ENCODE assay signal across 7 mouse cellular contexts in the genomic region with DNA sequence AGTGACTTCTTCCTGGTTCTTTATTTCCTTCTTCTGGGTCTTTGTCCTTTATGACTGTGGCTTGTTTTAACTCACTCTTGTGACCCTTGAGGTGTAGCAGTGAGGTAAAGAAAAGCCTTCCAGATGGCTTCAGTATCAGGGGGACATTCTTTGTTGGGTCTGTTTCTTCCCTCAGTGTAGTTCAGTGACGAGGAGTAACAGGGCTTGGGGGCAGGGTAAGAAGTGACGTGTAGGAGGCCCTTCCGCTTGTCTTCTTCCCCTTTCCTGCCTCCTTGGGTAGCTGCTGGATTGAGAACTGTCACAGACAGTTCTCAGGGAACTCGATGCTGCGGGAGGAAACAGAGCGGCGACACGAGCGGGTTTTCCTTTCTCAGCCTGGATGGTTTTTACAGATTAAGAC. TPM values are rescaled to one million over a fixed set of nuclear protein-coding genes. Genes with fewer than 3 reads are reported as not detected.
DNase-seq lines count a peak whose midpoint lies in the region; ATAC-seq lines count a peak whose summit lies in the region.

No protein-coding gene starts in this region.

- H3K4me1 ChIP-seq in embryonic facial prominence, embryonic 14.5 days (ENCODE audit: control insufficient read depth, insufficient read depth, low read length): peaks cover 19% of the 10 kb centered on the region
- H3K4me1 ChIP-seq in kidney, embryonic 16.5 days (ENCODE audit: insufficient read depth, low read length): peaks cover 35% of the 10 kb centered on the region

- intact Hi-C loops in gastrocnemius, postnatal 14 days (cut with DNase I; ENCODE audit: low total_unique reads): no loop called here

- peak; percentile 87 for DNase-seq in A20 (ENCODE audit: low read depth, low spot score)
- DNase-seq in CD4-positive helper T cell, adult 2 months (ENCODE audit: low read depth, low spot score): peak; percentile 67
- DNase-seq in embryonic facial prominence, embryonic 14.5 days (ENCODE audit: low spot score): no peak
- peak; percentile 35 to 58 for DNase-seq in lung, postnatal 4 days
- peak; percentile 69 for DNase-seq in thymus, postnatal 14 days
- no peak for DNase-seq in gastrocnemius, postnatal 14 days

- no peaks in the 10 kb centered on the region for H3K36me3 ChIP-seq in embryonic facial prominence, embryonic 14.5 days (ENCODE audit: control insufficient read depth, insufficient read depth, low read length)
- H3K36me3 ChIP-seq in kidney, embryonic 16.5 days (ENCODE audit: insufficient read depth, low read length): no peaks in the 10 kb centered on the region

- no peak overlapping the region for H3K9ac ChIP-seq in embryonic facial prominence, embryonic 14.5 days (ENCODE audit: low read depth, low read length)
- peak overlapping the region; percentile 10; the same call in 1 of the 2 replicates for H3K9ac ChIP-seq in kidney, embryonic 16.5 days (replicated peaks; ENCODE audit: low read length)

- peak overlapping the region; percentile 3 for H3K27ac ChIP-seq in embryonic facial prominence, embryonic 14.5 days (replicated peaks; ENCODE audit: low read depth, low read length)
- H3K27ac ChIP-seq in kidney, embryonic 16.5 days (ENCODE audit: low read length): peak overlapping the region; percentile 79

- no peak; the same call in 1 of the 2 replicates for ATAC-seq in embryonic facial prominence, embryonic 14.5 days (ENCODE audit: low read depth)
- peak; percentile 81; the same call in 1 of the 2 replicates for ATAC-seq in kidney, embryonic 16.5 days (ENCODE audit: low FRiP score, low TSS enrichment)

- no peak overlapping the region for H3K4me3 ChIP-seq in embryonic facial prominence, embryonic 14.5 days (ENCODE audit: low read depth, low read length)
- peak overlapping the region; percentile 2; the same call in 1 of the 2 replicates for H3K4me3 ChIP-seq in kidney, embryonic 16.5 days (ENCODE audit: low read length)

- no peaks in the 10 kb centered on the region for H3K9me3 ChIP-seq in embryonic facial prominence, embryonic 14.5 days (ENCODE audit: control insufficient read depth, low read length)
- H3K9me3 ChIP-seq in kidney, embryonic 16.5 days (ENCODE audit: low read length): no peaks in the 10 kb centered on the region

- WGBS in embryonic facial prominence, embryonic 14.5 days: 38% methylated on average over 9 of the region's 9 CpGs
- WGBS in kidney, embryonic 16.5 days: 10% methylated on average over 9 of the region's 9 CpGs

- no peak overlapping the region for H3K4me2 ChIP-seq in embryonic facial prominence, embryonic 14.5 days (ENCODE audit: low read depth, low read length)
- peak overlapping the region; percentile 35 for H3K4me2 ChIP-seq in kidney, embryonic 16.5 days (replicated peaks; ENCODE audit: low read depth, low read length)

- H3K27me3 ChIP-seq in embryonic facial prominence, embryonic 14.5 days (replicated peaks; ENCODE audit: control insufficient read depth, insufficient read depth, low read length): no peaks in the 10 kb centered on the region
- no peaks in the 10 kb centered on the region for H3K27me3 ChIP-seq in kidney, embryonic 16.5 days (ENCODE audit: insufficient read depth, low read length)

RNA-seq across cellular contexts. Expression of gene Gsk3b, which starts 43.0 kb away (rescaled TPM):
- 54.2 and 60.3 TPM in 2 replicates for polyA plus RNA-seq in embryonic facial prominence, embryonic 14.5 days (2014; fragmentation: Nextera tagmentation; extraction: Ambion mirVana)
- 50.3 and 56.2 TPM in 2 replicates for polyA plus RNA-seq in kidney, embryonic 16.5 days (2015; fragmentation: Nextera tagmentation; extraction: Ambion mirVana)
- total RNA-seq in gastrocnemius, postnatal 14 days (2021): 10 to 100 TPM; 47.2 to 49.3 TPM

Comparison
In these comparisons a context has a peak if more than half of its experiments do, and no peak if none do; other contexts are left out.
1. DNase-seq: peak in A20 (single experiment), CD4-positive helper T cell, adult 2 months (single experiment), lung, postnatal 4 days (2 of 2) and thymus, postnatal 14 days (single experiment); none in embryonic facial prominence, embryonic 14.5 days (single experiment) and gastrocnemius, postnatal 14 days (single experiment).